Mouse (Mus musculus): ENCODE data around the gene Prrx1. TPM values are rescaled to one million over a fixed set of nuclear protein-coding genes. Genes with fewer than 3 reads are reported as not detected.

The Prrx1 gene
- polyA plus RNA-seq, 1 experiment from 2014 or later: 7.7 TPM

DNA sequence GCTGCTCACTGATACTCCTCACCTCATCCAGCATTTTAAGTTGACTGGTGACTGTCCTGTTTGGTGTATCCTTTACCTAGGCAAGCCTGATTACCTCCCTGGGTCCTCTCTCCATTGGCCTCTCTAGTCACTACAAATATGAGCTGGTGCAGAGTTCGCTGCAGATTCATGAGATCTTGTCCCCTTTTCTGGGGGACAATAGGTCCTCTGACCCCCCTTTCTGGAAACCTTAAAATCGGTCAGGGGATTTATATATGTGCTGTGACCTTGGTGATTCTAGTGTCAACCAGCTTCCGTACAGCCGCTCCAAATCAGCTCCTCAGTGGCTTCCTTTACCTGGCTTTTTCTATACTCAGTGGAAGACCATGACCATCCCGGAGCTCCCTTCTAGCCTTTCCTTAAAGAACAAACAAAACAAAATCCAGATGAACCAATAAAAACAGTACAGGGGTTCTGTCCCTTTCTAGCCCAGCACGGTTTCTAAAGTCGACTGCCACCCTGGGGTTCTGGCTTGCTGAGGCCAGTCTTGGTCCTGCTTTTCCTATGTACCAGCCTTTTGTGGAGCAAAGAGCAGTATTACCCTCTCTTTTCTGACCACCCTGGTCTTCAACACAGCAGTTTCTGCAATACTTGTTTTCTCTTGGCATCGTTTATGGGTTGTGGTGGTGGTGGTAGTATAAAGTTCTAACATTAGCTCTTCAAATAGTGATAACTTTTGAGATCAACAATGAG lies 3.3 kb downstream of the Prrx1 start:
- no peaks in the 10 kb centered on the region for H3K36me3 ChIP-seq (ENCODE audit: control insufficient read depth, insufficient read depth, low read length)
- H3K9me3 ChIP-seq (ENCODE audit: control insufficient read depth, low read depth, low read length): no peaks in the 10 kb centered on the region
- no peak overlapping the region; the same call in 1 of the 2 replicates for H3K4me2 ChIP-seq (replicated peaks; ENCODE audit: low read depth, low read length)
- H3K9ac ChIP-seq (replicated peaks; ENCODE audit: low read depth, low read length): no peak overlapping the region
- WGBS: 28% methylated on average over 8 of the region's 8 CpGs
- H3K4me3 ChIP-seq (ENCODE audit: low read depth, low read length): no peak overlapping the region
- peaks cover 20% of the 10 kb centered on the region for H3K27me3 ChIP-seq (ENCODE audit: control insufficient read depth, insufficient read depth, low read length)
- peaks cover 3% of the 10 kb centered on the region; the same call in 1 of the 2 replicates for H3K4me1 ChIP-seq (ENCODE audit: control insufficient read depth, insufficient read depth, low read length)
- ATAC-seq (ENCODE audit: insufficient number of reproducible peaks, insufficient read depth, low FRiP score, low read depth): no peak
- H3K27ac ChIP-seq (ENCODE audit: low read length): no peak overlapping the region

DNA sequence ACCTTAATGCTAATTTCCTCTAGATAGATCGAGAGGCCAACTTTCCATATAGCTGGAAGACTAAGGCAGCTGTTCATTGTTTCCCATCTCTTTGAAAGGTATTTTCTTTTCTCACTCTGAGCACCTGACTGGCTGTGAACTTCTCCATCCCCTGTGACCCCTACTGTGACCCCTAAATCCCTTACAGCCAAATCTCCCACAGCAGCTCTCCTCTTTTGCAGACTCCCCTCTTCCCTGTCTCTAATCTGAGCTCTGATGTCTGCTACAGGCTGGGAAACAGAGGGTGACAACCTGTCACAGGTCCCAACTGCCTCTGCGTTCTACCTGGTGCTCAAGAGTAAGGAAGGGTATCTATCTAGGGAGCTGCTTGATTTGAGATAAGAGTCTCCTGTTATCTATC lies 4.0 kb downstream of the Prrx1 start:
- peaks cover 23% of the 10 kb centered on the region for H3K27me3 ChIP-seq (ENCODE audit: control insufficient read depth, insufficient read depth, low read length)
- no peak overlapping the region for H3K4me3 ChIP-seq (ENCODE audit: low read depth, low read length)
- no peak overlapping the region for H3K9ac ChIP-seq (replicated peaks; ENCODE audit: low read depth, low read length)
- ATAC-seq (ENCODE audit: insufficient number of reproducible peaks, insufficient read depth, low FRiP score, low read depth): no peak
- 31% methylated on average over 2 of the region's 2 CpGs for WGBS
- no peak overlapping the region for H3K4me2 ChIP-seq (replicated peaks; ENCODE audit: low read depth, low read length)
- no peaks in the 10 kb centered on the region for H3K36me3 ChIP-seq (ENCODE audit: control insufficient read depth, insufficient read depth, low read length)
- peaks cover 3% of the 10 kb centered on the region; the same call in 1 of the 2 replicates for H3K4me1 ChIP-seq (ENCODE audit: control insufficient read depth, insufficient read depth, low read length)
- no peak overlapping the region for H3K27ac ChIP-seq (ENCODE audit: low read length)
- H3K9me3 ChIP-seq (ENCODE audit: control insufficient read depth, low read depth, low read length): no peaks in the 10 kb centered on the region

DNA sequence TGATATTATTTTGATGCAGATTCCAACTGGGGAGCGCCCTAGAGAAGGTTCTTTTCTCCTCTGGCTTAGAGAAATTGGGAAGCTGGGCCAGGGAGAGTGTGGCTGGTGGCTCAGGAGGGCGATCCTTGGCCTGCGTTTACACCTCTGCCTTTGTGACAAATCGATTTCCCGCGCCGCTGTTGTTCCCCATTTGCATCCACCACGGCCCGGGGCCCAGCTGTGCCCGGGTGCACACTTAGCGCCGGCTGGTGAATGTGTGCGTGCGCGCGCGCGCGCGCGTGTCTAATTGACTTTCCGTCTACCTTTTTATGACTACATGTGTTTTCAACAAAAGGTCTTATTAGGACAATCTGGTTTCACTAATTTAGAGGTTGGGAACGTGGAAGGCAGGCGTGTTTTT lies 4.9 kb downstream of the Prrx1 start:
- no peak for ATAC-seq (ENCODE audit: insufficient number of reproducible peaks, insufficient read depth, low FRiP score, low read depth)
- no peak overlapping the region for H3K9ac ChIP-seq (replicated peaks; ENCODE audit: low read depth, low read length)
- WGBS: 15% methylated on average over 24 of the region's 24 CpGs
- peaks cover 3% of the 10 kb centered on the region; the same call in 1 of the 2 replicates for H3K4me1 ChIP-seq (ENCODE audit: control insufficient read depth, insufficient read depth, low read length)
- H3K27ac ChIP-seq (ENCODE audit: low read length): no peak overlapping the region
- H3K4me2 ChIP-seq (replicated peaks; ENCODE audit: low read depth, low read length): peak overlapping the region; percentile 15; the same call in 1 of the 2 replicates
- peaks cover 23% of the 10 kb centered on the region for H3K27me3 ChIP-seq (ENCODE audit: control insufficient read depth, insufficient read depth, low read length)
- H3K4me3 ChIP-seq (ENCODE audit: low read depth, low read length): peak overlapping the region; percentile 1; the same call in 1 of the 2 replicates
- no peaks in the 10 kb centered on the region for H3K9me3 ChIP-seq (ENCODE audit: control insufficient read depth, low read depth, low read length)
- H3K36me3 ChIP-seq (ENCODE audit: control insufficient read depth, insufficient read depth, low read length): no peaks in the 10 kb centered on the region

DNA sequence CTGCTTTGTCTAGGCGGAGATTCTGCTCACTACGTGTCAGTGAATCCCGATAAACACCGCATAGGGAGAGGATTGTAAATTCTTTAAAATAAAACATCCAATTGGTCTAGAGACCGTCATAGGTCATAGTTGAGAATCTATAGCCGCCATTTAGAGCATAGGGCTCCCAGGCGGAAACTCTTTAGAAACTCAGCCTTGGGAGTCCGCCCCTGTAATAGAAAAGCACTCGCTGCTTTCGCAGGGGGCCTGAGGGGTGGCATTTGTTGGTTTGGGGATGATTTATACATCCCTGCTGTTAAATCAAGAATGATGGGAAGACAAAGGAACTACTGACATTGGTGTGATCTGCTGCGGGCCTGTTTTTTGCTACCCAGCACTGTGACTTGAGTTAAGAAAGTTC lies 5.8 kb downstream of the Prrx1 start:
- no peak for ATAC-seq (ENCODE audit: insufficient number of reproducible peaks, insufficient read depth, low FRiP score, low read depth)
- H3K36me3 ChIP-seq (ENCODE audit: control insufficient read depth, insufficient read depth, low read length): no peaks in the 10 kb centered on the region
- H3K9me3 ChIP-seq (ENCODE audit: control insufficient read depth, low read depth, low read length): no peaks in the 10 kb centered on the region
- no peak overlapping the region for H3K27ac ChIP-seq (ENCODE audit: low read length)
- peaks cover 23% of the 10 kb centered on the region for H3K27me3 ChIP-seq (ENCODE audit: control insufficient read depth, insufficient read depth, low read length)
- peaks cover 3% of the 10 kb centered on the region; the same call in 1 of the 2 replicates for H3K4me1 ChIP-seq (ENCODE audit: control insufficient read depth, insufficient read depth, low read length)
- no peak overlapping the region for H3K9ac ChIP-seq (replicated peaks; ENCODE audit: low read depth, low read length)
- no peak overlapping the region for H3K4me2 ChIP-seq (replicated peaks; ENCODE audit: low read depth, low read length)
- no peak overlapping the region for H3K4me3 ChIP-seq (ENCODE audit: low read depth, low read length)
- WGBS: 48% methylated on average over 11 of the region's 11 CpGs

DNA sequence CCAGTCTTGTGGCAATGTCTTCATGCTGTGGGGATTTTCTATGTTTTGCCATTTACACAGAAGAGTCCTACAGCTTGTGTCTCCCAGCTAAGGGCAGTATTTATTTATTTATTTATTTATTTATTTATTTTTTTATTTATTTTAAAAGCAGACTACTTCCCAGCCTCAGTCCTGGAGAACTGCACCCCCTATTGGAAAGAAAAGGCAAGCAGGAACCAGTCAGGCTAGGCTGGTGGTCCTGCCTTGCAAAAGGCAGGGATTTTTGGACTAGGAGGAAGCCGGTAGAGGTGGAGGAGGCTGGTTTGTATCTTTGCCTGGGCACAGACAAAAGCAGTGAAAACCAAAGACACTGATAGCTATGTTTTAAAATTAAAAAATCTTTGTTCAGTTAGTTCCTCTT lies 7.6 kb downstream of the Prrx1 start:
- Histone ChIP-seq H3K27me3 (ENCODE audit: control insufficient read depth, insufficient read depth, low read length) (peaks cover 17% of the 10 kb centered on the region), H3K9me3 (ENCODE audit: control insufficient read depth, low read depth, low read length) (no peaks in the 10 kb centered on the region), H3K4me3 (ENCODE audit: low read depth, low read length) (no peak overlapping the region), H3K4me1 (ENCODE audit: control insufficient read depth, insufficient read depth, low read length) (peaks cover 3% of the 10 kb centered on the region; the same call in 1 of the 2 replicates), H3K4me2 (replicated peaks; ENCODE audit: low read depth, low read length) (no peak overlapping the region), H3K36me3 (ENCODE audit: control insufficient read depth, insufficient read depth, low read length) (no peaks in the 10 kb centered on the region), H3K9ac (replicated peaks; ENCODE audit: low read depth, low read length) (no peak overlapping the region), H3K27ac (ENCODE audit: low read length) (no peak overlapping the region)
- 25% methylated on average over 1 of the region's 1 CpGs for WGBS
- ATAC-seq (ENCODE audit: insufficient number of reproducible peaks, insufficient read depth, low FRiP score, low read depth): no peak

DNA sequence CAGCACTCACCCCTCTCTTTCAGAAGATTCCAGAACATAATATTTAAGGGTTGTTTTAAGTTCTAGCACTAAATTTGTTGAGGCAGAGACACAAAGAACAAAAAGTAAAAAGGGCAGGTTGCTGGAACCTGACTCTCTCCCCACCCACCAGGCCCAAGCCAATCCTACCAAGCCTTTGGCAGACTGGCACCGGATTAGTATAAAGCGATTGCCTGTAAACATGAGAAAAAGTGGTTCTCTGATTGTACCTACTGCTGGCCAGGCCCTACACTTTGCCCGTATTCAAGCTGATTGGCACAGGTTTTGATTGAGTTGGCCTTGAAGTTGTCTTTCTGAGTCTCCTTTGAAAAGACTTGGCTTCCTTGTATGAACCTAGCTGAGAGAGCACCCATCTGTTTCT lies 8.7 kb downstream of the Prrx1 start:
- Histone ChIP-seq H3K4me2 (replicated peaks; ENCODE audit: low read depth, low read length) (no peak overlapping the region), H3K27ac (ENCODE audit: low read length) (no peak overlapping the region), H3K4me3 (ENCODE audit: low read depth, low read length) (no peak overlapping the region), H3K36me3 (ENCODE audit: control insufficient read depth, insufficient read depth, low read length) (no peaks in the 10 kb centered on the region), H3K9ac (replicated peaks; ENCODE audit: low read depth, low read length) (no peak overlapping the region), H3K9me3 (ENCODE audit: control insufficient read depth, low read depth, low read length) (no peaks in the 10 kb centered on the region), H3K4me1 (ENCODE audit: control insufficient read depth, insufficient read depth, low read length) (peaks cover 3% of the 10 kb centered on the region; the same call in 1 of the 2 replicates), H3K27me3 (ENCODE audit: control insufficient read depth, insufficient read depth, low read length) (peaks cover 12% of the 10 kb centered on the region)
- 88% methylated on average over 3 of the region's 3 CpGs for WGBS
- no peak for ATAC-seq (ENCODE audit: insufficient number of reproducible peaks, insufficient read depth, low FRiP score, low read depth)

DNA sequence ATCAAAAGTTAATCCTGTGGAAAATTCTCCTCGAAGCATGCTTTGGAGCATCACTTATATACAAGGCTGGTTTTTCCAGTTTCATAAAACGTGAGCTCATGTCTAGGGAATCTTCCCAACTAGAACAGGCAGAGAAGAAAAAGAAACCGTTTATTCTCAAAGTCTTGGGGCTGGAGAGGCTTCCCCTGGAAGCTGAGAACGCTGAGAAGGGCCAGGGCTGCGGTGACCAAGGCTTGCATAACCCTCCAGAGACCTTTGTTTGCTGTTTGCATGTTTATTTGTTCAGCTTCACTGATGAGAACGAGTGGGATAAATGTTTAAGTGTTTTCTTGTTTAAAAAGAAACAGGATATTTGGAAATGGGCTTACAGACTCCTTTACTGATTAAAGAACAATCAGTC lies 11.2 kb downstream of the Prrx1 start:
- ATAC-seq (ENCODE audit: insufficient number of reproducible peaks, insufficient read depth, low FRiP score, low read depth): no peak
- Histone ChIP-seq H3K27ac (ENCODE audit: low read length) (no peak overlapping the region), H3K4me2 (replicated peaks; ENCODE audit: low read depth, low read length) (no peak overlapping the region), H3K4me1 (ENCODE audit: control insufficient read depth, insufficient read depth, low read length) (no peaks in the 10 kb centered on the region), H3K36me3 (ENCODE audit: control insufficient read depth, insufficient read depth, low read length) (no peaks in the 10 kb centered on the region), H3K27me3 (ENCODE audit: control insufficient read depth, insufficient read depth, low read length) (peaks cover 4% of the 10 kb centered on the region; the same call in 1 of the 2 replicates), H3K9me3 (ENCODE audit: control insufficient read depth, low read depth, low read length) (no peaks in the 10 kb centered on the region), H3K4me3 (ENCODE audit: low read depth, low read length) (no peak overlapping the region), H3K9ac (replicated peaks; ENCODE audit: low read depth, low read length) (no peak overlapping the region)
- 31% methylated on average over 6 of the region's 6 CpGs for WGBS

DNA sequence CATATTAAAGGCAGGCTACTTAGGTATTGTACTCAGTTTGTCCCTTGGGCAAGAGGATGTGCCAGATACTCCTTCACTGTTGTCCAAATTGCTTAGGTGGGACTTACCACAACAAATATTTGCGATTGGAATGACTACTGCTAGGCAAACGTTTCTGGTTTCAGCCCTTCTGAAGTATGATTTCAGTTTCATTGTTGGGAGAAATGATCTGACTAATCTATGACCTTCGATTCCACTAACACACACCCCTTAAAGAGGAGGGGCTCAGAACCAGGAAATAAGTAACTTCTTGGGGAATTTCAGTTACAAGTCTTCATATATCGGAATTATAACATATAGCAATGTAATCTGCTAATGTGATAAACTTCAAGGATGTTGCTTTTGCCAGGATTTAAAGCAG lies 20.4 kb downstream of the Prrx1 start:
- Histone ChIP-seq H3K4me3 (ENCODE audit: low read depth, low read length) (no peak overlapping the region), H3K36me3 (ENCODE audit: control insufficient read depth, insufficient read depth, low read length) (no peaks in the 10 kb centered on the region), H3K27me3 (ENCODE audit: control insufficient read depth, insufficient read depth, low read length) (no peaks in the 10 kb centered on the region), H3K9ac (replicated peaks; ENCODE audit: low read depth, low read length) (no peak overlapping the region), H3K27ac (ENCODE audit: low read length) (no peak overlapping the region), H3K4me1 (ENCODE audit: control insufficient read depth, insufficient read depth, low read length) (no peaks in the 10 kb centered on the region), H3K9me3 (ENCODE audit: control insufficient read depth, low read depth, low read length) (no peaks in the 10 kb centered on the region), H3K4me2 (replicated peaks; ENCODE audit: low read depth, low read length) (no peak overlapping the region)
- WGBS: 79% methylated on average over 4 of the region's 4 CpGs
- no peak for ATAC-seq (ENCODE audit: insufficient number of reproducible peaks, insufficient read depth, low FRiP score, low read depth)

DNA sequence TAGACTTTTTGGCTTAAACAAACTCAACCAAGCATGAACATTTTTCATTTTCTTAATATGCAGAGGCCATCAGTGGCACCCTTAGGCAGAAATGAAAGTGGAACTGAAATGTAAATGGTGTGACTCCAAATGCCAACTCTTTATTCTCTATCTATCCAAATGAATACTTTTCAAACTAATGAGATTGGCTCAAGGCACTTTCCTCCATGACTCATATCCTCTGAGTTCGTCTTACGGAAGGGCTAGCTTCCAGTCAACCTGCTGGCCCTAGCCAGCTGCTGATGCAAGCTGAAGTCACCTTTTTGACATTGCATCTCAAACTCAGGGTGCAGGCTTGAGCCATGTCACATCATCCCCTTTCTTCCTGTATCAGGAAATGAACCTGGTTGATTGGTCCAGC lies 21.6 kb downstream of the Prrx1 start:
- no peak overlapping the region for H3K4me2 ChIP-seq (replicated peaks; ENCODE audit: low read depth, low read length)
- H3K36me3 ChIP-seq (ENCODE audit: control insufficient read depth, insufficient read depth, low read length): no peaks in the 10 kb centered on the region
- H3K9me3 ChIP-seq (ENCODE audit: control insufficient read depth, low read depth, low read length): no peaks in the 10 kb centered on the region
- H3K4me3 ChIP-seq (ENCODE audit: low read depth, low read length): no peak overlapping the region
- WGBS: 78% methylated on average over 2 of the region's 2 CpGs
- H3K9ac ChIP-seq (replicated peaks; ENCODE audit: low read depth, low read length): no peak overlapping the region
- no peak overlapping the region for H3K27ac ChIP-seq (ENCODE audit: low read length)
- no peaks in the 10 kb centered on the region for H3K27me3 ChIP-seq (ENCODE audit: control insufficient read depth, insufficient read depth, low read length)
- no peaks in the 10 kb centered on the region for H3K4me1 ChIP-seq (ENCODE audit: control insufficient read depth, insufficient read depth, low read length)
- ATAC-seq (ENCODE audit: insufficient number of reproducible peaks, insufficient read depth, low FRiP score, low read depth): no peak
